Mouse (Mus musculus) testis, adult 2 months (tissue): Measurements from ENCODE around the gene Gm10037. TPM values are rescaled to one million over a fixed set of nuclear protein-coding genes. Genes with fewer than 3 reads are reported as not detected.
"Not testable (repeated sequence)": the region's sequence is repeated elsewhere in the genome, so short reads cannot be mapped to it uniquely, and the experiment has no call there.

Experiments used
- H3K27ac ChIP-seq: fragments of 200-500 bp; 2 replicates; pipeline ENCODE4 v1.5.1; 2012; ENCODE audit warnings: low read depth, low read length; ENCODE audit not compliant: control insufficient read depth, insufficient read depth
- H3K27me3 ChIP-seq: fragments of 200-500 bp; 2 replicates; pipeline ENCODE4 v1.6.1; 2012; ENCODE audit warnings: mild to moderate bottlenecking, low read length, moderate library complexity; ENCODE audit not compliant: control insufficient read depth, insufficient read depth
- H3K36me3 ChIP-seq: fragments of 200-500 bp; 2 replicates; pipeline ENCODE4 v1.6.1; 2012; ENCODE audit warnings: mild to moderate bottlenecking, low read length; ENCODE audit not compliant: control insufficient read depth, insufficient read depth
- H3K4me1 ChIP-seq: fragments of 200-500 bp; 2 replicates; pipeline ENCODE4 v1.6.1; 2012; ENCODE audit warnings: low read length; ENCODE audit not compliant: control insufficient read depth, insufficient read depth
- H3K4me3 ChIP-seq: fragments of 200-500 bp; 2 replicates; pipeline ENCODE4 v1.5.1; 2012; ENCODE audit warnings: low read depth, mild to moderate bottlenecking, low read length, moderate library complexity, mixed read lengths; ENCODE audit not compliant: control insufficient read depth
- CTCF ChIP-seq: fragments of 200-500 bp; IDR thresholded peaks from 2 replicates; pipeline ENCODE4 v1.5.1; 2012; ENCODE audit warnings: low read depth, mild to moderate bottlenecking, inconsistent platforms, low read length, moderate library complexity; ENCODE audit not compliant: control insufficient read depth, insufficient read depth, insufficient replicate concordance
- POLR2A ChIP-seq: fragments of 200-500 bp; IDR thresholded peaks from 2 replicates; pipeline ENCODE4 v1.6.1; 2012; ENCODE audit warnings: low read depth, mild to moderate bottlenecking, inconsistent platforms, low read length, moderate library complexity; ENCODE audit not compliant: control insufficient read depth
- polyA plus RNA-seq: library from polyadenylated mRNA; depleted of rRNA; stranded (reverse); fragments of >200 nt; gene quantifications from 2 replicates; pipeline ENCODE4 v1.2.3, GENCODE M21; 2012

Gene Gm10037
- polyA plus RNA-seq, 1 experiment = 12.9 TPM

GRCm38 (mm10) chr13:67818636-67819035 is 12.3 kb upstream of the Gm10037 start:
- TF ChIP-seq POLR2A (no peak), CTCF (no peak)
- Histone ChIP-seq H3K27me3 (no peaks in the 10 kb centered on the region), H3K36me3 (no peaks in the 10 kb centered on the region), H3K4me3 (no peak overlapping the region), H3K27ac (no peak overlapping the region), H3K4me1 (no peaks in the 10 kb centered on the region; the same call in 1 of the 2 replicates)

GRCm38 (mm10) chr13:67833137-67833536 is 2.2 kb downstream of the Gm10037 start:
- not testable (repeated sequence) for H3K27me3 ChIP-seq, H3K27ac ChIP-seq, H3K36me3 ChIP-seq, H3K4me1 ChIP-seq
- peak overlapping the region; percentile 27; the same call in 1 of the 2 replicates for H3K4me3 ChIP-seq

- TF ChIP-seq CTCF = no peak
- no peak for TF ChIP-seq POLR2A
- Histone ChIP-seq H3K36me3 (no peaks in the 10 kb centered on the region), H3K4me3 (no peak overlapping the region), H3K4me1 (peaks cover 4% of the 10 kb centered on the region), H3K27ac (no peak overlapping the region), H3K27me3 (no peaks in the 10 kb centered on the region)
These were observed 12.8 kb downstream of the Gm10037 start for GRCm38 (mm10) chr13:67843775-67844118.

- TF ChIP-seq POLR2A (no peak), CTCF (no peak)
- Histone ChIP-seq H3K27ac (no peak overlapping the region), H3K27me3 (no peaks in the 10 kb centered on the region), H3K4me1 (peaks cover 4% of the 10 kb centered on the region), H3K36me3 (no peaks in the 10 kb centered on the region; the same call in 1 of the 2 replicates), H3K4me3 (no peak overlapping the region; the same call in none of the 2 replicates)
These were observed 13.4 kb downstream of the Gm10037 start for GRCm38 (mm10) chr13:67844119-67844852.

GRCm38 (mm10) chr13:67844853-67845194 is 13.9 kb downstream of the Gm10037 start:
- TF ChIP-seq CTCF (no peak), POLR2A (no peak)
- Histone ChIP-seq H3K4me3 (no peak overlapping the region; the same call in 1 of the 2 replicates), H3K4me1 (peaks cover 4% of the 10 kb centered on the region), H3K27me3 (no peaks in the 10 kb centered on the region), H3K27ac (no peak overlapping the region), H3K36me3 (no peaks in the 10 kb centered on the region; the same call in 1 of the 2 replicates)

- no peak for TF ChIP-seq CTCF
- no peak for TF ChIP-seq POLR2A
- Histone ChIP-seq H3K27ac (peak overlapping the region; percentile 74), H3K36me3 (no peaks in the 10 kb centered on the region; the same call in 1 of the 2 replicates), H3K4me1 (peaks cover 3% of the 10 kb centered on the region), H3K4me3 (peak overlapping the region; percentile 84), H3K27me3 (no peaks in the 10 kb centered on the region)
These were observed 19.5 kb downstream of the Gm10037 start for GRCm38 (mm10) chr13:67850361-67850760.

- H3K36me3 ChIP-seq = no peaks in the 10 kb centered on the region; the same call in 1 of the 2 replicates
These were observed 22.2 kb downstream of the Gm10037 start for GRCm38 (mm10) chr13:67853130-67853529.

More at GRCm38 (mm10) chr13:67853130-67853529, 22.2 kb downstream of the Gm10037 start:
- TF ChIP-seq POLR2A = no peak
- no peak for TF ChIP-seq CTCF
- Histone ChIP-seq H3K27me3 (no peaks in the 10 kb centered on the region), H3K4me1 (peaks cover 3% of the 10 kb centered on the region), H3K27ac (no peak overlapping the region), H3K4me3 (peak overlapping the region; percentile 20)
